Mouse (Mus musculus) intestine, embryonic 16.5 days (tissue): ENCODE measurements around the gene Helb. TPM values are rescaled to one million over a fixed set of nuclear protein-coding genes. Genes with fewer than 3 reads are reported as not detected.

Source experiments
- ATAC-seq: fragments of 200-750 bp; cut with Nextera tagmentation; 2 replicates; pipeline ENCODE4 v1.8.0; 2017; ENCODE audit warnings: moderate TSS enrichment, moderate library complexity
- H3K27ac ChIP-seq: fragments of 300-500 bp; sonication (generic); 2 replicates; pipeline ENCODE4 v1.5.1; 2014; ENCODE audit warnings: mild to moderate bottlenecking, low read length
- H3K27me3 ChIP-seq: fragments of 300-500 bp; sonication (generic); replicated peaks from 2 replicates; pipeline ENCODE4 v1.6.1; 2014; ENCODE audit warnings: low read length, control low read depth, mixed read lengths; ENCODE audit not compliant: control insufficient read depth, insufficient read depth
- H3K36me3 ChIP-seq: fragments of 300-500 bp; sonication (generic); 2 replicates; pipeline ENCODE4 v1.6.1; 2014; ENCODE audit warnings: low read length, control low read depth; ENCODE audit not compliant: control insufficient read depth, insufficient read depth
- H3K4me1 ChIP-seq: fragments of 300-500 bp; sonication (generic); 2 replicates; pipeline ENCODE4 v1.6.1; 2014; ENCODE audit warnings: low read length, control low read depth, mixed read lengths; ENCODE audit not compliant: control insufficient read depth, insufficient read depth
- H3K4me2 ChIP-seq: fragments of 300-500 bp; sonication (generic); 2 replicates; pipeline ENCODE4 v1.6.1; 2014; ENCODE audit warnings: low read depth, low read length, control low read depth
- H3K4me3 ChIP-seq: fragments of 300-500 bp; sonication (generic); 2 replicates; pipeline ENCODE4 v1.5.1; 2014; ENCODE audit warnings: mild to moderate bottlenecking, low read length
- H3K9ac ChIP-seq: fragments of 300-500 bp; sonication (generic); 2 replicates; pipeline ENCODE4 v1.6.1; 2014; ENCODE audit warnings: low read depth, low read length
- H3K9me3 ChIP-seq: fragments of 300-500 bp; sonication (generic); 2 replicates; pipeline ENCODE4 v1.6.1; 2016; ENCODE audit warnings: low read length, control low read depth; ENCODE audit not compliant: control insufficient read depth
- WGBS: fragments of 180-500 bp; shearing (Covaris S2); extraction: QIAGEN DNeasy Blood & Tissue Kit; methylation state at CpG from one replicate; pipeline ENCODE4 v1.1.7; 2014; 5-methylcytosine and 5-hydroxymethylcytosine counted together
- polyA plus RNA-seq: library from polyadenylated mRNA; unstranded; fragments of >200 nt; fragmentation: Nextera tagmentation; extraction: Ambion mirVana; gene quantifications from 2 replicates; pipeline ENCODE4 v1.2.1, GENCODE M21; 2015

The Helb gene
- polyA plus RNA-seq, 1 experiment from 2014 or later: 4.2 TPM

GRCm38 (mm10) chr10:120100806-120101205, 12.0 kb downstream of the Helb start:
- Histone ChIP-seq H3K27ac (no peak overlapping the region), H3K4me3 (no peak overlapping the region), H3K27me3 (no peaks in the 10 kb centered on the region), H3K4me1 (no peaks in the 10 kb centered on the region), H3K9ac (no peak overlapping the region), H3K36me3 (no peaks in the 10 kb centered on the region), H3K4me2 (no peak overlapping the region), H3K9me3 (no peaks in the 10 kb centered on the region)
- 83% methylated on average over 1 of the region's 1 CpGs for WGBS
- ATAC-seq: no peak

- Histone ChIP-seq H3K27ac (no peak overlapping the region), H3K9ac (no peak overlapping the region), H3K4me1 (no peaks in the 10 kb centered on the region), H3K36me3 (no peaks in the 10 kb centered on the region), H3K4me2 (no peak overlapping the region), H3K4me3 (no peak overlapping the region), H3K27me3 (no peaks in the 10 kb centered on the region), H3K9me3 (no peaks in the 10 kb centered on the region)
- WGBS: 85% methylated on average over 5 of the region's 5 CpGs
- ATAC-seq: no peak
These were observed 15.2 kb downstream of the Helb start for GRCm38 (mm10) chr10:120097564-120097963.

GRCm38 (mm10) chr10:120095716-120096115, 17.1 kb downstream of the Helb start:
- Histone ChIP-seq H3K4me2 (no peak overlapping the region), H3K27ac (no peak overlapping the region), H3K4me1 (no peaks in the 10 kb centered on the region), H3K36me3 (no peaks in the 10 kb centered on the region), H3K9ac (no peak overlapping the region), H3K9me3 (no peaks in the 10 kb centered on the region), H3K4me3 (no peak overlapping the region), H3K27me3 (no peaks in the 10 kb centered on the region)
- no peak for ATAC-seq
- 93% methylated on average over 5 of the region's 5 CpGs for WGBS

- Histone ChIP-seq H3K36me3 (no peaks in the 10 kb centered on the region), H3K27me3 (no peaks in the 10 kb centered on the region), H3K9ac (no peak overlapping the region), H3K4me2 (no peak overlapping the region), H3K9me3 (no peaks in the 10 kb centered on the region), H3K27ac (no peak overlapping the region), H3K4me1 (no peaks in the 10 kb centered on the region), H3K4me3 (no peak overlapping the region)
- 77% methylated on average over 9 of the region's 9 CpGs for WGBS
- no peak for ATAC-seq
These were observed 17.7 kb downstream of the Helb start for GRCm38 (mm10) chr10:120095136-120095535.

GRCm38 (mm10) chr10:120092548-120092947, 20.2 kb downstream of the Helb start:
- H3K4me3 ChIP-seq: no peak overlapping the region
- peaks cover 3% of the 10 kb centered on the region; the same call in 1 of the 2 replicates for H3K36me3 ChIP-seq
- 91% methylated on average over 12 of the region's 12 CpGs for WGBS
- no peaks in the 10 kb centered on the region for H3K9me3 ChIP-seq
- no peaks in the 10 kb centered on the region for H3K27me3 ChIP-seq
- H3K4me1 ChIP-seq: no peaks in the 10 kb centered on the region
- no peak overlapping the region for H3K9ac ChIP-seq
- no peak for ATAC-seq
- no peak overlapping the region for H3K4me2 ChIP-seq
- H3K27ac ChIP-seq: no peak overlapping the region

GRCm38 (mm10) chr10:120077850-120078249, 34.9 kb downstream of the Helb start:
- ATAC-seq: no peak
- Histone ChIP-seq H3K4me2 (no peak overlapping the region), H3K27me3 (no peaks in the 10 kb centered on the region), H3K4me3 (no peak overlapping the region), H3K4me1 (no peaks in the 10 kb centered on the region), H3K9me3 (no peaks in the 10 kb centered on the region), H3K9ac (no peak overlapping the region), H3K27ac (no peak overlapping the region), H3K36me3 (no peaks in the 10 kb centered on the region)
- WGBS: 70% methylated on average over 3 of the region's 3 CpGs

- no peaks in the 10 kb centered on the region for H3K27me3 ChIP-seq
- no peak for ATAC-seq
- no peaks in the 10 kb centered on the region for H3K36me3 ChIP-seq
- WGBS: 93% methylated on average over 10 of the region's 10 CpGs
- no peaks in the 10 kb centered on the region for H3K4me1 ChIP-seq
- H3K4me2 ChIP-seq: no peak overlapping the region
- H3K4me3 ChIP-seq: no peak overlapping the region
- H3K9ac ChIP-seq: no peak overlapping the region
- 0 out of 2 replicates have a peak, but pooled peaks cover 4% of the 10 kb centered on the region for H3K9me3 ChIP-seq
- no peak overlapping the region for H3K27ac ChIP-seq
These were observed 46.5 kb downstream of the Helb start for GRCm38 (mm10) chr10:120066319-120066718.

GRCm38 (mm10) chr10:120064424-120064823, 48.4 kb downstream of the Helb start:
- no peak overlapping the region for H3K9ac ChIP-seq
- H3K27me3 ChIP-seq: no peaks in the 10 kb centered on the region
- WGBS: 29% methylated on average over 5 of the region's 5 CpGs
- H3K4me2 ChIP-seq: no peak overlapping the region
- ATAC-seq: no peak
- no peak overlapping the region for H3K27ac ChIP-seq
- no peaks in the 10 kb centered on the region for H3K4me1 ChIP-seq
- 0 out of 2 replicates have a peak, but pooled peaks cover 4% of the 10 kb centered on the region for H3K9me3 ChIP-seq
- H3K36me3 ChIP-seq: no peaks in the 10 kb centered on the region
- H3K4me3 ChIP-seq: no peak overlapping the region

GRCm38 (mm10) chr10:120061238-120062130, 51.3 kb downstream of the Helb start:
- 80% methylated on average over 24 of the region's 24 CpGs for WGBS

More at GRCm38 (mm10) chr10:120061238-120062130, 51.3 kb downstream of the Helb start:
- no peaks in the 10 kb centered on the region for H3K27me3 ChIP-seq
- no peak for ATAC-seq
- no peak overlapping the region for H3K4me3 ChIP-seq
- H3K9me3 ChIP-seq: 0 out of 2 replicates have a peak, but pooled peaks cover 4% of the 10 kb centered on the region
- H3K27ac ChIP-seq: no peak overlapping the region
- H3K9ac ChIP-seq: no peak overlapping the region
- H3K4me1 ChIP-seq: no peaks in the 10 kb centered on the region
- H3K4me2 ChIP-seq: no peak overlapping the region
- no peaks in the 10 kb centered on the region for H3K36me3 ChIP-seq
